Mouse (Mus musculus): ENCODE measurements around the gene Hgfac. TPM values are rescaled to one million over a fixed set of nuclear protein-coding genes. Genes with fewer than 3 reads are reported as not detected.

Hgfac gene
- total RNA-seq, 2 experiments from 2014 or later = 0.37 TPM; not detected in 1

- peak; percentile 61 to 64 for DNase-seq
- intact Hi-C loops (cut with DNase I) = loop anchor here (2.0 kb wide), 1 partner anchor 38 kb away; no protein-coding TSS in a partner anchor
Measured at GRCm38 (mm10) chr5:35088785-35089613, 47.7 kb downstream of the Hgfac start.

GRCm38 (mm10) chr5:35089614-35089963 lies 48.3 kb downstream of the Hgfac start:
- intact Hi-C loops (cut with DNase I) = loop anchor here (2.0 kb wide), 1 partner anchor 39 kb away; no protein-coding TSS in a partner anchor
- no peak for DNase-seq

- DNase-seq = no peak
- intact Hi-C loops (cut with DNase I) = no loop called here
Measured at GRCm38 (mm10) chr5:35091636-35092035, 50.3 kb downstream of the Hgfac start.

Small RNA genes lying within 50 kb of the gene (microRNA-seq; reads per million reads assigned to microRNA genes)
- 1.5 to 1.8 reads per million in 2 experiments for gene Mir3097

Other genes starting within 250 kb of the Hgfac start
- under 1 TPM; 0.13 to 0.49 TPM for gene Msantd1, start 133.5 kb upstream of the Hgfac start, total RNA-seq (2021)
- gene Rgs12, start 92.1 kb upstream of the Hgfac start, total RNA-seq (2021) = 1 to 10 TPM; 2.5 to 3.8 TPM
- gene Dok7, start 15.3 kb downstream of the Hgfac start, total RNA-seq (2021) = 10 to 100 TPM; 26.8 to 28.4 TPM
- gene Lrpap1, start 64.3 kb downstream of the Hgfac start, total RNA-seq (2021) = 10 to 100 TPM; 28.4 to 28.5 TPM
- gene Adra2c, start 236.8 kb downstream of the Hgfac start, total RNA-seq (2021) = under 1 TPM; 0.17 to 0.28 TPM